Mouse (Mus musculus): ENCODE measurements around the gene Wbp2.
"Not testable (repeated sequence)": the region's sequence is repeated elsewhere in the genome, so short reads cannot be mapped to it uniquely, and the experiment has no call there.

Wbp2 gene

GRCm38 (mm10) chr11:116086258-116087193 is at the start of gene Wbp2:
Gene Wbp2 (minus strand): TSS chr11:116086995.
- peak; percentile 99 for DNase-seq (ENCODE audit: low spot score)

- DNase-seq (ENCODE audit: low spot score), result no peak
Observed at GRCm38 (mm10) chr11:116134171-116134570, 47.4 kb upstream of the Wbp2 start.

DNA sequence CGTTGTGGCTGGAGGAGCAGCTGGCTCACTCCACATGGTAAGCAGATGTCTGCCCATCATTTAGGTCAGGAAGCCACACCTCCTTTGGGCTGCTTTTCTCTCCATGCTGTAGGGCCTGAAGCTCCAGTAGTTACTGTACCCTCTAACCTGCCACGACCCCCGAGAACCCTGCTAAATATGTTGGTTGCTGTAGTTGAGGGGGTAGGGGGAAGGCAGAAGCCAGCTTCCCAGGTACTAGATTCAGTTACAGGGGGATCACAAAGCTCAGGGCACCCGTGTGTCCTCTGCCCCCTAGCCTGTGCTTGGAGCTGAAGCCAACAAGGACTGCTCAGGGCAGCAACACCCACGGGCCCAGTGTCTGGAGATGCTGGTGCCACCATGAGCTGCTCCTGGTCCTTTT is 46.7 kb upstream of the Wbp2 start:
- no peak for DNase-seq (ENCODE audit: low spot score)

- no peak for DNase-seq (ENCODE audit: low spot score)
Observed at GRCm38 (mm10) chr11:116132366-116133333, 45.9 kb upstream of the Wbp2 start.

DNA sequence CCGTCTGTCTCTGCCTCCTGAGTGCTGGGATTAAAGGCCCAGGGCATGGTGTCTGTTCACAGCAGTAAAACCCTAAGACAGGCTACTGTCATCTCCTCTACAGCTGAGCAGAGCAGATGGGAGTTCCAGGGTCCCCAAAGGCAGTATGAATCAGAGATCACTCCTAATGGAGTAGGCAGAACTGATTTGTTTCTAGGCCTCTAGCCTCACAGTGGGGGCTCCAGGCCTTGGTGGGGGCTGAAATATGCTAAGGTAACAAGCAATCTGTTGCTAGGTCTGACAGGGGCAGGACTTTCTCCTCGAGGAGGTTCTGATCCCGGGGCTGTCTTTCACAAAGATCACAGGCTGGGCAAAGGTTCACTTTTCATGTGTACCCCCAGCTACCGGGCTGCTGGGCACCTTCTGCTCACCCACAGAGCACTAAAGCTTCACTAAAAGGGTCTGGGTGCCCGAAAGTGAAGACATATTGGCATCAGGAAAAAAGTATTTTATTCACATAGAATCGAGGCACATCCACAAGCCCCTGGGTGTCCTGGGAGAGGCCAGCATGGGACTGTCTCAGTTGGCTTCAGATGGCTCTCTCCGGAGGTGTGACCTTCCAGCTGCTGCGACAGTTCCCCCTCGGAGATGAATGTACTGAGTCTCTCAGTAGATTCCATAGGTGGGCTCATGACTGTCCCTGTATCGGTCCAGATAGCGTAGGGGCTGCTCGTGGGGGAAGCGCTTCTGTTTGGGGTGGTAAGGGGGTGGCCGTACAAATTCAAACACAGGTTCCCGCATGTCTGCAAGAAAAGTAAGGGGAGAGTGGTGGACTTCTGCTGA is 44.8 kb upstream of the Wbp2 start:
- DNase-seq (ENCODE audit: low spot score), result no peak

GRCm38 (mm10) chr11:116130488-116131205 is 43.9 kb upstream of the Wbp2 start, which contains the start of gene Trim65:
Gene Trim65 (minus strand): TSS chr11:116131128.
- DNase-seq (ENCODE audit: low spot score), result peak; percentile 86

DNA sequence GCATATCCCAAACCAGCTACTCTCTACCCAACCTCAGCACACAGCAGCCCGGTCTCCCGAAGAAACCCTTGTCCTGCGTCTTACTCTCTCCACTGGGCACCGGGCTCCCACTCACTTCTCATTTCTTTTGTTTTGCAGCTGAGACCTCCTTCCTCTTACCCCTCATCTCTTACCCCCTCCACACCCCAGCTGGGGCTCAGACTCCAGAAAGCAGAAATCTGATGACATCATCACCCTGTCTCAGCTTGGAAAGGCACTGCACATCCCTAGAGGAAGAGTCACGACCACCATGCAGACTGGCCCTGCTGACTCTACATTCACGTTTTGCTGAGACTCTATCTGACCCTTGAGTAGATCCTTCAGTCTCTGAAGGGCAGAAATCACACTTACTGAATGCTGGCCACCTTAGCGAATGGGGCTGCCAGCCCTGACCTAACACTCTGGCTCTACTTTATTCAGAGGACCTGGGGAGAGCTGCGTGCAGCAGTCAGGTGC is 43.2 kb upstream of the Wbp2 start:
- DNase-seq (ENCODE audit: low spot score), result no peak

GRCm38 (mm10) chr11:116129091-116129790 is 42.4 kb upstream of the Wbp2 start:
- no peak for DNase-seq (ENCODE audit: low spot score)

DNA sequence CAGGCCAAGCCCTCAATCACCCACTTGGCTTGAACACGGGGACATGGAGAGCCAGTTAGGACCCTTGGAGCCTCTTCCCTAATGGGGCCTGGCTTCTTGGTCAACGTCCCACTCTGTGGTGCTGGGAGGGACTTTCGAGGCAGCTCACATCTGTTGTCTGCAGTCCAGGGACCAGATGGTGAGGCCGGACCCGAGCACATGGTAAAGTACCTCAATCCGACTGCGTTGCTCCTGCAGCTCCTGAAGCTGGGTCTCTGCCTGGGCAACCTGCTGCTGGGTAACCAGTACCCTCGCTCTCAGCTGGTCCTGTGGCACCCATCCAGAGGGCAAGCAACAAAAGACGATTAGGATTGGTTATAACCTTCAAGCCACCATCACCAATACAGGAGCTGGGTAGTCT is 41.2 kb upstream of the Wbp2 start:
- DNase-seq (ENCODE audit: low spot score), result no peak

DNA sequence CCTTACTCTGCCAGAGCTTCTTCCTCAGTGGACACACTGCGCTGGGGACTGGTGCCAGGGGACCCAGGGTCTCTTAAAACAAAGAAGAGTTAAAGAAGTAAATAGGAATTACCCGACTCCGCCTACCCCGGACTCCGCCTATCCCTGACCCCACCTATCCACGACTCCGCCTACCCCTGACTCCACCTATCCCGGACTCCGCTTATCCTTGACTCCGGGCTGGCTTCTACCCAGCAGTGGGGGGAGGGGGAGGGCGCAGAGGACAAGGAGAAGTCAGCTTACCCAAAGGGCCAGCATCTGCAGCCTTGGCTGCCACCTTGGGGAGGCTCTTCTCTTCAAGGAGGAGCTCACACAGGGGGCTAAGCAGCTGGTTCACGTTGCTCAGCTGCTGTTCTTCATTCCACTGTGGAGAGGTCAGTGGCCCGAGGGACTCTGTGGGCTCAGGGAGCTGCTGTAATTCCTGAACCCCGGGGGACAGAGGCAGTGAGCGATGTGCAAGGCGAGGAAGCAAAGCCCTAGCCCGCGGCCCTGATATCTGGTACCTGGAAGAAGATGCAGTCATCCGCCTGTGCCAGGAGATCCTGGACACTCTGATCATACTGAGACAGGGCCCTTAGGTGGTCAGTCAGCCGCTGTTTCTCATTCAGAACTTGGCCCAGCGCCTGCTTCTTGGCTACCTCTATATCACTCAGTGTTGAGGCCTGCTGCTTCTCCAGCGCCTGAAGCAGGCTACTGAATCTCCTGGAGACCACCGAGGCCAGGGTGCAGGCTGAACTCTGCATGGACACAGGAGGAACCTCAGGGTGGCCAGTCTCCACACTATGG is 40.6 kb upstream of the Wbp2 start, which contains the start of gene Trim47:
TSS of gene Trim47 (minus strand) at position 55 of the 825 bp plus-strand sequence.
- DNase-seq (ENCODE audit: low spot score), result no peak

GRCm38 (mm10) chr11:116126261-116126660 is 39.5 kb upstream of the Wbp2 start:
- no peak for DNase-seq (ENCODE audit: low spot score)

DNA sequence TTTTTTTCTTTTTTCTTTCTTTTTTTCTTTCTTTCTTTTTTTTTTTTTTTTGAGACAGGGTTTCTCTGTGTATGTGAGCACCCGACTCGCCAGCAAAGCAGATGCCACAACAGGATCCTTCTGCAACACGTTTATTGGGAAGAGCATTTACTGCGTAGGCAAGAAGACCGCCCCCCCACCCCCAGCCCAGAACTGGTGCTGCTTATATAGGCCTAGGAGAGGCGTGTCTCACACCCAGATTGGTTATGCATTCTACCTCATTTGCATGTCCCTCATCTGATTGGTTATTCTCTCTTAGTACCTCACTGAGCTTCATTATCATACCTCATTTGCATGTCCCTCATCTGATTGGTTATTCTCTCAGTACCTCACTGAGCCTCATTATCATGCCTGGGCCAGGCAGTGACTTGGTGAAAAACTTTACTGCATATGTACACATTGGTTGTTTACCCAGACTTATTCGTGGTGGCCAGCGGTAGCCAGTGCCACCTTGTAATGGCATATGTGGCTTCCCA is 35.0 kb upstream of the Wbp2 start:
- not testable (repeated sequence) for DNase-seq (ENCODE audit: low spot score)

- no peak for DNase-seq (ENCODE audit: low spot score)
Observed at GRCm38 (mm10) chr11:116117819-116118218, 31.0 kb upstream of the Wbp2 start.

DNA sequence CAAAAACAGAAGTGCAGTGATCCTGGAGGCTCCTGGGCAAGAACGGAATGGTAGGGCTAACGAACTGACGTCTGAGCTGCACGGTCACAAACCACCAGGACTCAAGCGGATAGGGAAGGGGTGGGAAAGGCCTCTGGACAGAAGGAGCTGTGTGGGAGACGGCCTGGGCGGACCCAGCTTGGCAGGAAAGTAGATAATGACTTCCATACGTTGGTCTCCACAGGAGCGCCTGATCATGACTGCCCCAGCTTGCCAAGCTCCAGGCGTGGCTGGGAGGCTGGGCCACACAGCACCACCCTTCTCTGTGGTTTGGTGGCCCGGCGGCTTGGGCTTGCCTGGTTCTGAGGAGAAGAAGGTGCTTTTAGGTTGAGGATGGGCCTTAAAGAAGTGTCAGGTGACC is 30.4 kb upstream of the Wbp2 start:
- no peak for DNase-seq (ENCODE audit: low spot score)

DNA sequence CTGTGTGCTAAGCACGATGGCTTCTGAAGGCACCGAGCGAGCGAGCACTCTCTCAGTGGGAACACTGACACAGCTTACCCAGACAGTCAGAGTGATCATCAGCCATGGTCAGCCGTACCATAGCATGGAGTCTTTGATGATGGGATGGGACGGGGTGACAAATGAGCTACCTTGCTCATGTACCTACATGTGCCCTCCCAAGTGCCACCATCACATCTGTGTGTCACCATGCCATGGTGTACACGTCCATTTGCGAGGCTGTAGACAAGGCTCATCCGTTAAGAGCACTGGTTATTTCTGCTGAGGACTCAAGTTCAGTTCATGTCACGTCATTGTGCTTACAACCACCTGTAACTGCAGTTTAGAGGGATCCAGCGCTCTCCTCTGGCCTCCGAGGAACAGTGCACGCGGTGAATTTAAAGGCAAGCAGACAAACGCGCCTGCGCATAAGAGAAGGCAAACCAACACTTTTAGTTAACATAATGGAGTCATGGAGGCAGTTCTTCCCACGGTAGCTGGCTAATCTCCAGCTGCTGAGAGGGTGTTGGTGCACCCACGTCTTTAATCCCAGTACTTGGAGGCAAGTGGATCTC is 24.9 kb upstream of the Wbp2 start:
- no peak for DNase-seq (ENCODE audit: low spot score)

DNA sequence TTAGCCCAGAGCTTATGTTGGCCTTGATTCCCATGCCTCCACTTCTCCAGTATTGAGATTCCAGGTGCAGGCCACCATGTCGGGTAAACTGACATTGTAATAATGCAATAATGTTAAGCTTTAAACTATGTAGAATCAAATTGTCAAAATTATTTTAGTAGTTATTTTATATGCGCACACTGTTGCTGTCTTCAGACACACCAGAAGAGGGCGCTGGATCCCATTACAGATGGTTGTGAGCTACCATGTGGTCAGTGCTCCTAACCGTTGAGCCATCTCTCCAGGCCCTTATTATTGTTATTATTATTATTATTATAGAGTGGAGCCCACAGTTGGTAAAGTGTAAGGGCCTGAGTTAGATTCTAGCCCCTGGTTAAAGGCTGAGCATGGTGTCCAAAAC is 24.3 kb upstream of the Wbp2 start:
- DNase-seq (ENCODE audit: low spot score), result no peak

DNA sequence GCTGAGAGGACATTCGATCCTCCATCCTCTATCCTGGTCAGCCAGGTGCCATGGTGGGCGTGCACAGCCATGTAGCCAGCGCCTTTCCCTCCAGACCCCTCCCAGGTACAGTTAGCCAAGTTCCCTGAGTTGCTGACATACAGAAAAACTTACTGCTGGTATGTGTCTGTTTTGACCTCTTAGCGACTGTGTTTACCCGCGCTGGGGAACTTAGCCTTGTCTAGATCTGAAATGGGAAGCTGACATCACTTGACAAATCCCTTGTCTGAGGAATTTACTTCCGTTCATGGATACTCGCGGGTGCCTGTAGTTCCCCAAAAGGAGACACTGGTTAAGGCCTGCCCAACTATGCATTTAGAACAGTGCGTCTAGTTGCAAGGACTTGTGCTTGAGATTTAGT is 23.7 kb upstream of the Wbp2 start:
- no peak for DNase-seq (ENCODE audit: low spot score)

DNA sequence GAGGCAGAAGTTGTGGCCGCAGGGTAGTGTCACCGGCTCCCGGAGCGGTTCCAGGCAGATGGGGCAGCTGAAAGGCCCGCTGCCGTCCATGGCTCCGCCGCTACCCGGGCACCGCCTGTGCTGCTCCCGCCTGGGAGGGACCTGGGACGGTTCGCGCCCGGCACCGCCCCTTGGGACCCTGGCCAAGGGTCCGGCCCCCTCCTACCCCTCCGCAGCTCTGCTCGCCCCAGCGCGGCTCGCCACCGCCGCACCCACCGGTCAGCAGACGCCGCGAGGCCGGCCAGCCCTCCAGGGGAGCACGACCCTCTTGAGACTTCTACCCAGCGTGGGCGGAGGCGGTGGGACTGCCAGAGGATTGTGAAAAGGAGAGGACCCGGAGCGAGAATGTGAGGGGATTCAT is 23.3 kb upstream of the Wbp2 start:
- no peak for DNase-seq (ENCODE audit: low spot score)
